Mouse (Mus musculus): ENCODE measurements at regions not wholly inside any gene's neighbourhood (a gene's known extent, or its start where the extent isn't known, plus 50 kb on each side); places are given as distances from the start of the nearest gene placed in this dataset.

GRCm38 (mm10) chr19:54783729-54784128 is 343.3 kb downstream of the Gpam start:
- no peaks in the 10 kb centered on the region for H3K36me3 ChIP-seq
- H3K9ac ChIP-seq = no peak overlapping the region
- no peaks in the 10 kb centered on the region for H3K27me3 ChIP-seq (replicated peaks)
- H3K9me3 ChIP-seq (replicated peaks) = no peaks in the 10 kb centered on the region
- no peak overlapping the region for H3K27ac ChIP-seq (ENCODE audit: poor library complexity, severe bottlenecking)
- H3K4me2 ChIP-seq = no peak overlapping the region
- 55% methylated on average over 1 of the region's 1 CpGs for WGBS
- no peak overlapping the region for H3K4me3 ChIP-seq
- no peak for ATAC-seq (ENCODE audit: insufficient number of reproducible peaks, low FRiP score)
- H3K4me1 ChIP-seq (replicated peaks) = no peaks in the 10 kb centered on the region

DNA sequence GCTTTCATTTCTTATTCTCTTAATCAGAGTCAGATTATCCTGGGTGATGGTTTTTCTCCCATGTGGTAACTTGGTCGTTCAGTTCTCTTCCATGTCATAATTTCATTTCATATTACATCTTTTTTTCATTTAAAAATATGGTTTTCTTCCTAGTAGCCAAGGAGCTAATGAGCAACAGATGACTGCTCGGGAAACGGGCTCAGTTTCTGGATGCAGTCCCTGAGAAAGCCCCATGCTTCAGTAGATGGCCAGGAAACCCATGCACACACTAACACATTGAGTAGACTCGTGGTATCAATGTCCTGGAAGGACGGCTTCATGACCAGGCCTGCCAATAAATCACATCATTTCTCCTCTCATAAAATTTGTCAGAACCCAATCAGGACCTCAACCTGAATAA is 369.3 kb downstream of the Gpam start:
- Histone ChIP-seq H3K4me3 (no peak overlapping the region), H3K27ac (ENCODE audit: poor library complexity, severe bottlenecking) (no peak overlapping the region), H3K36me3 (no peaks in the 10 kb centered on the region), H3K27me3 (replicated peaks) (no peaks in the 10 kb centered on the region), H3K9ac (no peak overlapping the region), H3K9me3 (replicated peaks) (no peaks in the 10 kb centered on the region), H3K4me1 (replicated peaks) (peaks cover 10% of the 10 kb centered on the region; the same call in 1 of the 2 replicates), H3K4me2 (no peak overlapping the region)
- ATAC-seq (ENCODE audit: insufficient number of reproducible peaks, low FRiP score) = no peak
- WGBS = 79% methylated on average over 5 of the region's 5 CpGs

GRCm38 (mm10) chr19:54756681-54757257 is 370.3 kb downstream of the Gpam start:
- ATAC-seq (ENCODE audit: insufficient number of reproducible peaks, low FRiP score) = no peak
- peaks cover 10% of the 10 kb centered on the region; the same call in 1 of the 2 replicates for H3K4me1 ChIP-seq (replicated peaks)
- H3K9ac ChIP-seq = no peak overlapping the region
- no peak overlapping the region for H3K4me3 ChIP-seq
- peak overlapping the region; percentile 43; the same call in 1 of the 2 replicates for H3K27ac ChIP-seq (ENCODE audit: poor library complexity, severe bottlenecking)
- no peaks in the 10 kb centered on the region for H3K9me3 ChIP-seq (replicated peaks)
- H3K36me3 ChIP-seq = no peaks in the 10 kb centered on the region
- no peaks in the 10 kb centered on the region for H3K27me3 ChIP-seq (replicated peaks)
- 34% methylated on average over 8 of the region's 8 CpGs for WGBS
- H3K4me2 ChIP-seq = peak overlapping the region; percentile 29

DNA sequence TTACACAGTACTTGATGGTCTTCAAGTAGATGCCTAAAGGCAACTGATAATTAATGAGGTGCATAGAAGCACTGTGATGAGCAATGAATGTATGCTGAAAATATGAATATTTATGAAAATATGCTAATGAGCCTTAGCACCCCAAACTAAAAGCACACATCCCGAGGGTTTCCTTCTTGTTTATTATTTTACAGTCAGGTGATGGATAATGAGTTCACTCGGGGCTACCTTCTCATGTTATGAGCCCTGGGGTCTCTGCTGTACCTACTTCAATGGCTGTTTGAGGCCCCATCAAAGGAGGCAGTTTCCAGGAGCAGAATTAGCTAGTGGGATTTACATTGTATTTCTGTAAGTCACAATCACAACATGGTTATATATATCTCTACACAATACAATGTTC is 371.6 kb downstream of the Gpam start:
- no peaks in the 10 kb centered on the region for H3K36me3 ChIP-seq
- ATAC-seq (ENCODE audit: insufficient number of reproducible peaks, low FRiP score) = no peak
- no peaks in the 10 kb centered on the region for H3K9me3 ChIP-seq (replicated peaks)
- peaks cover 10% of the 10 kb centered on the region; the same call in 1 of the 2 replicates for H3K4me1 ChIP-seq (replicated peaks)
- H3K27me3 ChIP-seq (replicated peaks) = no peaks in the 10 kb centered on the region
- 73% methylated on average over 2 of the region's 2 CpGs for WGBS
- no peak overlapping the region for H3K4me2 ChIP-seq
- no peak overlapping the region for H3K4me3 ChIP-seq
- H3K9ac ChIP-seq = no peak overlapping the region
- H3K27ac ChIP-seq (ENCODE audit: poor library complexity, severe bottlenecking) = no peak overlapping the region

DNA sequence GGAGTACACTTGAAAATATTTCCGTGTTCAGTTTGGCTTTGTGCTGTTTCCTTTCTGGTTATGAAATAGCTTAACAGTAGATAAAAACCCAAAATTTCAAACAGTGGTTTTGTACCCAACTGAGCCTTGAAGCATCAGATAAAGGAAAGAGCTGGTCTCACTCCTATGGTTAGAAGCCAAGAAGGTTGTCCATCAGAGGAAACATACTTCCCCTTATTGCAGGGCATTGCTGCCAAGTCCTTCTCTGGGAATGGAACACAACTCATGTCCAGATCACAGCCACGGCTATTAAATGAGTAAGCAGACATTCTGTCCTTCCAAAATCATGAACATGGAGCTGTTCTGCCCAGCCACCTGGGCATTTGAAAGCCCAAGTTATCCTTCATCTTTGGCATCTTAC is 393.1 kb downstream of the Gpam start:
- Histone ChIP-seq H3K9ac (no peak overlapping the region), H3K4me1 (replicated peaks) (no peaks in the 10 kb centered on the region), H3K36me3 (no peaks in the 10 kb centered on the region), H3K4me2 (no peak overlapping the region), H3K27me3 (replicated peaks) (no peaks in the 10 kb centered on the region), H3K27ac (ENCODE audit: poor library complexity, severe bottlenecking) (no peak overlapping the region), H3K9me3 (replicated peaks) (0 out of 2 replicates have a peak, but pooled peaks cover 2% of the 10 kb centered on the region), H3K4me3 (no peak overlapping the region)
- ATAC-seq (ENCODE audit: insufficient number of reproducible peaks, low FRiP score) = no peak
- 61% methylated on average over 2 of the region's 2 CpGs for WGBS

DNA sequence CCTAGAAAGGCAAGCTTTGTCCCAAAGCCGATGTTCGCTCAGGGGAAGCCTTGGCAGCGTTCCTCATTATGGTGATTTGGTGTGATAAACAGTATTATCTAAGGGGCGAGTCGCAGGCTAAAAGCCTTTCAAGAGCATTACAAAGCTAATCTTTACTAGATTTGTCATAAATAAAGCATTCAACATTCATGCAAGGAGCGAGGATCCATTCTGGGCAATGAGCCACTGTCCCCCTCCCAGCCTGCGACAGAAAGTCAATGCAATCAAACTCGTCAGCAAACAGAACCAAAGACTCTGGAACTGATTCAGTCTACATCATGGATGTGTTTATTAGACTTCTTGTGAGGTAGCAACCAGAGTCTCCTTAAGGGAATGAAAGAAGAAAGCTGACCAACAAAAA is 395.3 kb downstream of the Gpam start:
- no peaks in the 10 kb centered on the region for H3K9me3 ChIP-seq (replicated peaks)
- H3K4me2 ChIP-seq = no peak overlapping the region
- ATAC-seq (ENCODE audit: insufficient number of reproducible peaks, low FRiP score) = no peak
- H3K36me3 ChIP-seq = no peaks in the 10 kb centered on the region
- H3K4me3 ChIP-seq = no peak overlapping the region
- no peak overlapping the region for H3K27ac ChIP-seq (ENCODE audit: poor library complexity, severe bottlenecking)
- no peaks in the 10 kb centered on the region for H3K4me1 ChIP-seq (replicated peaks)
- 62% methylated on average over 8 of the region's 8 CpGs for WGBS
- no peaks in the 10 kb centered on the region for H3K27me3 ChIP-seq (replicated peaks)
- no peak overlapping the region for H3K9ac ChIP-seq

DNA sequence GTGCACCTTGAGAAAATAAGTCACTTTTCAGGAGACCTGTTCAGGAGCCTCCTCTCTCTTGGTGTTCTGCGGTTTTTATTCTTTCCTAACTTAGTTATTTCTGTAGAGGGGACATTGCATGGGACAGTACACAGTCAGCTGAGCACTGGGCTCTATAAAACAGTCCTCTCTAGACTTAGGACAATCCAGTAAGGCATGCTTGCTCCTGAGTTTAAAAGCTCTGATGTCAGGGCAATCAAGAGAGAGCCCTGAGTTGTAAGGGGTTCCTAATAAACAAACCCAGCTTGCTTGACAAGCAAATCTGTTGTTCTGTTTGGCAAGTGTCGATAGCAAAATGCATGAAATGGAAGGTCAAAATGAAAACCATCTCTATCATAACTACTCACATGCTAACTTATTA is 395.7 kb downstream of the Gpam start:
- Histone ChIP-seq H3K4me3 (no peak overlapping the region), H3K4me2 (no peak overlapping the region), H3K27ac (ENCODE audit: poor library complexity, severe bottlenecking) (no peak overlapping the region), H3K27me3 (replicated peaks) (no peaks in the 10 kb centered on the region), H3K9ac (no peak overlapping the region), H3K36me3 (no peaks in the 10 kb centered on the region), H3K9me3 (replicated peaks) (no peaks in the 10 kb centered on the region), H3K4me1 (replicated peaks) (no peaks in the 10 kb centered on the region)
- ATAC-seq (ENCODE audit: insufficient number of reproducible peaks, low FRiP score) = no peak
- WGBS = 76% methylated on average over 2 of the region's 2 CpGs

DNA sequence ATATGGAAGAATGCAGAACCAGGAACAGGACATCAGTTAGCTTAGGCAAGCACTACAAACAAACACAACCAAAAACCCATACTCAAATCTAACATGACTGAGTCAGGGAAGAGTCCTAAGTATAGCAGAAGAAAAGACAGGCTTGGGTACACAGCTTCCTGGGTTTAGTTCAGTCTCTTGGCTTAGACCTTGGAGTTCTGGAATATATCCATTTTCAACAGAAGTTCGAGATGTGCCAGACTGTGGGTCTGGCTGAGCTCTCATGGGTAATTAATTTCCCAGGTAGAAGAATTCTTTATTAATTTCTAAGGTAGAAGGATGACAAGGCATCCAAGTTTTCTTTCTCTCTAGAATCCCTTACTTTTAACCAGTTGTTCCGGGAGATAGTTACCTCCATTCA is 396.2 kb downstream of the Gpam start:
- Histone ChIP-seq H3K27ac (ENCODE audit: poor library complexity, severe bottlenecking) (no peak overlapping the region), H3K27me3 (replicated peaks) (no peaks in the 10 kb centered on the region), H3K4me3 (no peak overlapping the region), H3K36me3 (no peaks in the 10 kb centered on the region), H3K9me3 (replicated peaks) (no peaks in the 10 kb centered on the region), H3K4me2 (no peak overlapping the region), H3K9ac (no peak overlapping the region), H3K4me1 (replicated peaks) (no peaks in the 10 kb centered on the region)
- 82% methylated on average over 2 of the region's 2 CpGs for WGBS
- ATAC-seq (ENCODE audit: insufficient number of reproducible peaks, low FRiP score) = no peak

GRCm38 (mm10) chr19:54730296-54730695 is 396.7 kb downstream of the Gpam start:
- no peaks in the 10 kb centered on the region for H3K4me1 ChIP-seq (replicated peaks)

DNA sequence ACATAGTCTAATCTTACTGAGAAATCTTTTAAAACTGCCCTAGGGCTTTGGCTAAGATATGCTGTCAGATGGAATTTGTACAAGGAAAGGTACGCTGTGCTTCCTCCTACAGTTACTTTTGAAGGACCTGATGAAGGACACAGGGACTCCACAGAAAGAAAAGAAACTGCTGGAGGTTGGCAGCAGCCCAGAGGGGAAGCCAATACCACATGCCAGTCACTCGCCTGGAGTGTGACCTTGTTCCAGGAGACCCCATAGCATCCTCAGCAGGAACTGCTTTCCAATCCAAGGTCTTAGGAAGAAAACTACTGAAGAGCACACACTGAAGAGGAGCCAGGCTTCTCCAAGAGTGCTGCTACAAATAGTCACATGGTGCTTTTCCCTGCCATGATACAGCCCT is 404.9 kb downstream of the Gpam start:
- WGBS = 51% methylated on average over 2 of the region's 2 CpGs

More at GRCm38 (mm10) chr19:54730296-54730695, 396.7 kb downstream of the Gpam start:
- Histone ChIP-seq H3K4me3 (no peak overlapping the region), H3K9me3 (replicated peaks) (no peaks in the 10 kb centered on the region), H3K27ac (ENCODE audit: poor library complexity, severe bottlenecking) (no peak overlapping the region), H3K27me3 (replicated peaks) (no peaks in the 10 kb centered on the region), H3K9ac (no peak overlapping the region), H3K36me3 (no peaks in the 10 kb centered on the region), H3K4me2 (no peak overlapping the region)
- WGBS = 88% methylated on average over 2 of the region's 2 CpGs
- ATAC-seq (ENCODE audit: insufficient number of reproducible peaks, low FRiP score) = no peak

DNA sequence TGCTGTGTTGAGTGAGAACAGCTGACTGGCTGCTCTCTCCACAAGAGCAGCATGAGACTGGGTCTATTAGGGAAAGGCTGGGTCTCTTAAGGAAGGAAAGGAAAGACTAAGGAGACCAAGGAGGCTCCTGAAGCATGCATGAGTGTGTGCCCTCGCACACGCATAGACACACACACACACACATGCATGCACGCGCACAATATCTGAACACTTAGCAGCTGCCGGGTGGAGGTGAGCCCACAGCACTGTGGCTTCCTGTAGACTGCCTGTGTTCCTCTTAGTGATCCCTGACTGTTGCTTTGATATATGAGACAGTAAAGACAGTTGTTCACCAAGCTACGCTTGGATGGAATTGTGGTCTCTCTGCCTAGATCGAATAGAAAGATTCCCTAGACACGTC is 429.6 kb downstream of the Gpam start:
- no peak overlapping the region for H3K9ac ChIP-seq
- H3K36me3 ChIP-seq = no peaks in the 10 kb centered on the region
- H3K27ac ChIP-seq (ENCODE audit: poor library complexity, severe bottlenecking) = no peak overlapping the region
- H3K4me2 ChIP-seq = no peak overlapping the region
- ATAC-seq (ENCODE audit: insufficient number of reproducible peaks, low FRiP score) = no peak
- H3K27me3 ChIP-seq (replicated peaks) = no peaks in the 10 kb centered on the region
- no peaks in the 10 kb centered on the region for H3K9me3 ChIP-seq (replicated peaks)
- WGBS = 85% methylated on average over 8 of the region's 8 CpGs
- H3K4me3 ChIP-seq = no peak overlapping the region
- H3K4me1 ChIP-seq (replicated peaks) = no peaks in the 10 kb centered on the region

More for the DNA sequence above, 404.9 kb downstream of the Gpam start:
- no peak overlapping the region for H3K27ac ChIP-seq (ENCODE audit: poor library complexity, severe bottlenecking)
- H3K36me3 ChIP-seq = no peaks in the 10 kb centered on the region
- ATAC-seq (ENCODE audit: insufficient number of reproducible peaks, low FRiP score) = no peak
- no peaks in the 10 kb centered on the region for H3K27me3 ChIP-seq (replicated peaks)
- no peak overlapping the region for H3K4me3 ChIP-seq
- no peaks in the 10 kb centered on the region for H3K4me1 ChIP-seq (replicated peaks)
- H3K4me2 ChIP-seq = no peak overlapping the region
- no peak overlapping the region for H3K9ac ChIP-seq
- no peaks in the 10 kb centered on the region for H3K9me3 ChIP-seq (replicated peaks)

GRCm38 (mm10) chr19:54693714-54694113 is 433.3 kb downstream of the Gpam start:
- Histone ChIP-seq H3K4me2 (no peak overlapping the region), H3K4me3 (no peak overlapping the region), H3K27ac (ENCODE audit: poor library complexity, severe bottlenecking) (no peak overlapping the region), H3K4me1 (replicated peaks) (no peaks in the 10 kb centered on the region), H3K9me3 (replicated peaks) (no peaks in the 10 kb centered on the region), H3K36me3 (no peaks in the 10 kb centered on the region), H3K9ac (no peak overlapping the region), H3K27me3 (replicated peaks) (no peaks in the 10 kb centered on the region)
- 84% methylated on average over 3 of the region's 3 CpGs for WGBS
- no peak for ATAC-seq (ENCODE audit: insufficient number of reproducible peaks, low FRiP score)

Data from heart, embryonic 12.5 days (tissue).